Mouse (Mus musculus) CD4-positive, CD25-positive, alpha-beta regulatory T cell, adult 4 months (primary cell): ENCODE data around the gene Yap1. TPM values are rescaled to one million over a fixed set of nuclear protein-coding genes. Genes with fewer than 3 reads are reported as not detected.

ENCODE experiments used
- ATAC-seq: one replicate; pipeline ENCODE4 v1.8.0; 2017
- polyA plus RNA-seq, 2 experiments: library from polyadenylated mRNA; unstranded; fragments of 100-300 nt; shearing (Covaris generic); gene quantifications; one replicate each; pipeline ENCODE4 v1.2.1; 2017

The Yap1 gene
- polyA plus RNA-seq, 2 experiments from 2014 or later = not detected

GRCm38 (mm10) chr9:7971993-7972392 lies 32.4 kb downstream of the Yap1 start:
- no peak for ATAC-seq

GRCm38 (mm10) chr9:7967980-7968379 lies 36.4 kb downstream of the Yap1 start:
- ATAC-seq = no peak

- ATAC-seq = no peak
Observed at GRCm38 (mm10) chr9:7965590-7965989, 38.8 kb downstream of the Yap1 start.

GRCm38 (mm10) chr9:7963867-7964266 lies 40.5 kb downstream of the Yap1 start:
- no peak for ATAC-seq

GRCm38 (mm10) chr9:7962915-7963314 lies 41.5 kb downstream of the Yap1 start:
- ATAC-seq = no peak

- no peak for ATAC-seq
Observed at GRCm38 (mm10) chr9:7961366-7962160, 42.8 kb downstream of the Yap1 start.

- ATAC-seq = no peak
Observed at GRCm38 (mm10) chr9:7960382-7960781, 44.0 kb downstream of the Yap1 start.

- no peak for ATAC-seq
Observed at GRCm38 (mm10) chr9:7959301-7959700, 45.1 kb downstream of the Yap1 start.

- ATAC-seq = no peak
Observed at GRCm38 (mm10) chr9:7958025-7958593, 46.3 kb downstream of the Yap1 start.

- no peak for ATAC-seq
Observed at GRCm38 (mm10) chr9:7957407-7957806, 47.0 kb downstream of the Yap1 start.

- no peak for ATAC-seq
Observed at GRCm38 (mm10) chr9:7956400-7956799, 48.0 kb downstream of the Yap1 start.

GRCm38 (mm10) chr9:7952886-7953285 lies 51.5 kb downstream of the Yap1 start:
- ATAC-seq = no peak

GRCm38 (mm10) chr9:7950211-7950644 lies 54.2 kb downstream of the Yap1 start:
- no peak for ATAC-seq

GRCm38 (mm10) chr9:7947946-7948345 lies 56.5 kb downstream of the Yap1 start:
- ATAC-seq = no peak

GRCm38 (mm10) chr9:7943796-7944462 lies 60.5 kb downstream of the Yap1 start:
- no peak for ATAC-seq

- no peak for ATAC-seq
Observed at GRCm38 (mm10) chr9:7942701-7943100, 61.7 kb downstream of the Yap1 start.

GRCm38 (mm10) chr9:7940075-7940474 lies 64.3 kb downstream of the Yap1 start:
- ATAC-seq = no peak

- ATAC-seq = no peak
Observed at GRCm38 (mm10) chr9:7934419-7934818, 70.0 kb downstream of the Yap1 start.

GRCm38 (mm10) chr9:7929552-7929951 lies 74.8 kb downstream of the Yap1 start:
- no peak for ATAC-seq

GRCm38 (mm10) chr9:7928866-7929265 lies 75.5 kb downstream of the Yap1 start:
- ATAC-seq = no peak

GRCm38 (mm10) chr9:7928207-7928793 lies 76.1 kb downstream of the Yap1 start:
- ATAC-seq = no peak

GRCm38 (mm10) chr9:7914925-7915324 lies 89.5 kb downstream of the Yap1 start:
- ATAC-seq = no peak

- ATAC-seq = peak; percentile 53
Observed at GRCm38 (mm10) chr9:7914487-7914886, 89.9 kb downstream of the Yap1 start.
